Mouse (Mus musculus): ENCODE results near the gene Stxbp6. TPM values are rescaled to one million over a fixed set of nuclear protein-coding genes. Genes with fewer than 3 reads are reported as not detected.

The Stxbp6 gene
- polyA plus RNA-seq, 1 experiment from 2014 or later, result 9.9 TPM

- H3K27ac ChIP-seq (ENCODE audit: low read depth, low read length), result no peak overlapping the region
- ATAC-seq (replicated peaks; ENCODE audit: insufficient number of reproducible peaks, low FRiP score, low TSS enrichment), result no peak
- H3K4me3 ChIP-seq (ENCODE audit: low read depth, low read length), result no peak overlapping the region
- 77% methylated on average over 4 of the region's 4 CpGs for WGBS (ENCODE audit: insufficient replicate concordance)
- no peak overlapping the region for H3K4me2 ChIP-seq
- H3K4me1 ChIP-seq (ENCODE audit: control insufficient read depth, insufficient read depth, low read length), result no peaks in the 10 kb centered on the region
- H3K36me3 ChIP-seq (ENCODE audit: control insufficient read depth, insufficient read depth, low read length), result no peaks in the 10 kb centered on the region
- no peaks in the 10 kb centered on the region for H3K9me3 ChIP-seq (replicated peaks; ENCODE audit: control insufficient read depth, low read length)
- no peak overlapping the region for H3K9ac ChIP-seq (ENCODE audit: low read depth, low read length)
- H3K27me3 ChIP-seq (ENCODE audit: control insufficient read depth, insufficient read depth, low read length), result no peaks in the 10 kb centered on the region
Observed at GRCm38 (mm10) chr12:44997422-44997821, 77.1 kb downstream of the Stxbp6 start.

- H3K4me1 ChIP-seq (ENCODE audit: control insufficient read depth, insufficient read depth, low read length), result no peaks in the 10 kb centered on the region
- no peak overlapping the region for H3K27ac ChIP-seq (ENCODE audit: low read depth, low read length)
- no peak overlapping the region for H3K9ac ChIP-seq (ENCODE audit: low read depth, low read length)
- WGBS (ENCODE audit: insufficient replicate concordance), result 90% methylated on average over 3 of the region's 3 CpGs
- H3K4me2 ChIP-seq, result no peak overlapping the region
- no peak overlapping the region for H3K4me3 ChIP-seq (ENCODE audit: low read depth, low read length)
- no peaks in the 10 kb centered on the region for H3K36me3 ChIP-seq (ENCODE audit: control insufficient read depth, insufficient read depth, low read length)
- no peaks in the 10 kb centered on the region for H3K27me3 ChIP-seq (ENCODE audit: control insufficient read depth, insufficient read depth, low read length)
- no peak for ATAC-seq (replicated peaks; ENCODE audit: insufficient number of reproducible peaks, low FRiP score, low TSS enrichment)
- no peaks in the 10 kb centered on the region for H3K9me3 ChIP-seq (replicated peaks; ENCODE audit: control insufficient read depth, low read length)
Observed at GRCm38 (mm10) chr12:44996897-44997296, 77.6 kb downstream of the Stxbp6 start.

- no peaks in the 10 kb centered on the region for H3K27me3 ChIP-seq (ENCODE audit: control insufficient read depth, insufficient read depth, low read length)
- no peaks in the 10 kb centered on the region for H3K9me3 ChIP-seq (replicated peaks; ENCODE audit: control insufficient read depth, low read length)
- H3K36me3 ChIP-seq (ENCODE audit: control insufficient read depth, insufficient read depth, low read length), result no peaks in the 10 kb centered on the region
- ATAC-seq (replicated peaks; ENCODE audit: insufficient number of reproducible peaks, low FRiP score, low TSS enrichment), result no peak
- WGBS (ENCODE audit: insufficient replicate concordance), result 72% methylated on average over 2 of the region's 2 CpGs
- no peak overlapping the region for H3K9ac ChIP-seq (ENCODE audit: low read depth, low read length)
- H3K4me1 ChIP-seq (ENCODE audit: control insufficient read depth, insufficient read depth, low read length), result no peaks in the 10 kb centered on the region
- no peak overlapping the region for H3K27ac ChIP-seq (ENCODE audit: low read depth, low read length)
- no peak overlapping the region for H3K4me2 ChIP-seq
- H3K4me3 ChIP-seq (ENCODE audit: low read depth, low read length), result no peak overlapping the region
Observed at GRCm38 (mm10) chr12:44996274-44996673, 78.2 kb downstream of the Stxbp6 start.

- no peak overlapping the region for H3K4me2 ChIP-seq
- no peak overlapping the region for H3K27ac ChIP-seq (ENCODE audit: low read depth, low read length)
- no peaks in the 10 kb centered on the region for H3K36me3 ChIP-seq (ENCODE audit: control insufficient read depth, insufficient read depth, low read length)
- no peaks in the 10 kb centered on the region for H3K4me1 ChIP-seq (ENCODE audit: control insufficient read depth, insufficient read depth, low read length)
- H3K9ac ChIP-seq (ENCODE audit: low read depth, low read length), result no peak overlapping the region
- 76% methylated on average over 3 of the region's 3 CpGs for WGBS (ENCODE audit: insufficient replicate concordance)
- no peaks in the 10 kb centered on the region for H3K9me3 ChIP-seq (replicated peaks; ENCODE audit: control insufficient read depth, low read length)
- no peak for ATAC-seq (replicated peaks; ENCODE audit: insufficient number of reproducible peaks, low FRiP score, low TSS enrichment)
- no peaks in the 10 kb centered on the region for H3K27me3 ChIP-seq (ENCODE audit: control insufficient read depth, insufficient read depth, low read length)
- H3K4me3 ChIP-seq (ENCODE audit: low read depth, low read length), result no peak overlapping the region
Observed at GRCm38 (mm10) chr12:44993391-44993790, 81.1 kb downstream of the Stxbp6 start.

- 71% methylated on average over 4 of the region's 4 CpGs for WGBS (ENCODE audit: insufficient replicate concordance)
- no peak for ATAC-seq (replicated peaks; ENCODE audit: insufficient number of reproducible peaks, low FRiP score, low TSS enrichment)
- Histone ChIP-seq H3K36me3 (ENCODE audit: control insufficient read depth, insufficient read depth, low read length) (no peaks in the 10 kb centered on the region), H3K9me3 (replicated peaks; ENCODE audit: control insufficient read depth, low read length) (no peaks in the 10 kb centered on the region), H3K4me3 (ENCODE audit: low read depth, low read length) (no peak overlapping the region), H3K4me1 (ENCODE audit: control insufficient read depth, insufficient read depth, low read length) (no peaks in the 10 kb centered on the region), H3K27me3 (ENCODE audit: control insufficient read depth, insufficient read depth, low read length) (no peaks in the 10 kb centered on the region), H3K9ac (ENCODE audit: low read depth, low read length) (no peak overlapping the region), H3K4me2 (no peak overlapping the region), H3K27ac (ENCODE audit: low read depth, low read length) (no peak overlapping the region)
Observed at GRCm38 (mm10) chr12:44992847-44993246, 81.7 kb downstream of the Stxbp6 start.

GRCm38 (mm10) chr12:44990379-44990778 is 84.1 kb downstream of the Stxbp6 start:
- Histone ChIP-seq H3K27me3 (ENCODE audit: control insufficient read depth, insufficient read depth, low read length) (no peaks in the 10 kb centered on the region), H3K9me3 (replicated peaks; ENCODE audit: control insufficient read depth, low read length) (no peaks in the 10 kb centered on the region), H3K36me3 (ENCODE audit: control insufficient read depth, insufficient read depth, low read length) (no peaks in the 10 kb centered on the region), H3K4me2 (peak overlapping the region; percentile 3; the same call in 1 of the 2 replicates), H3K27ac (ENCODE audit: low read depth, low read length) (peak overlapping the region; percentile 17; the same call in 1 of the 2 replicates), H3K4me1 (ENCODE audit: control insufficient read depth, insufficient read depth, low read length) (no peaks in the 10 kb centered on the region), H3K4me3 (ENCODE audit: low read depth, low read length) (no peak overlapping the region), H3K9ac (ENCODE audit: low read depth, low read length) (no peak overlapping the region)
- WGBS (ENCODE audit: insufficient replicate concordance), result 35% methylated on average over 9 of the region's 9 CpGs
- ATAC-seq (replicated peaks; ENCODE audit: insufficient number of reproducible peaks, low FRiP score, low TSS enrichment), result no peak

- Histone ChIP-seq H3K4me3 (ENCODE audit: low read depth, low read length) (no peak overlapping the region), H3K4me2 (no peak overlapping the region), H3K27me3 (ENCODE audit: control insufficient read depth, insufficient read depth, low read length) (no peaks in the 10 kb centered on the region), H3K4me1 (ENCODE audit: control insufficient read depth, insufficient read depth, low read length) (no peaks in the 10 kb centered on the region), H3K9me3 (replicated peaks; ENCODE audit: control insufficient read depth, low read length) (no peaks in the 10 kb centered on the region), H3K9ac (ENCODE audit: low read depth, low read length) (no peak overlapping the region), H3K36me3 (ENCODE audit: control insufficient read depth, insufficient read depth, low read length) (no peaks in the 10 kb centered on the region), H3K27ac (ENCODE audit: low read depth, low read length) (no peak overlapping the region)
- 76% methylated on average over 4 of the region's 4 CpGs for WGBS (ENCODE audit: insufficient replicate concordance)
- no peak for ATAC-seq (replicated peaks; ENCODE audit: insufficient number of reproducible peaks, low FRiP score, low TSS enrichment)
Observed at GRCm38 (mm10) chr12:44989011-44989410, 85.5 kb downstream of the Stxbp6 start.

GRCm38 (mm10) chr12:44987762-44988161 is 86.7 kb downstream of the Stxbp6 start:
- H3K9ac ChIP-seq (ENCODE audit: low read depth, low read length), result no peak overlapping the region
- no peak overlapping the region for H3K4me3 ChIP-seq (ENCODE audit: low read depth, low read length)
- H3K36me3 ChIP-seq (ENCODE audit: control insufficient read depth, insufficient read depth, low read length), result no peaks in the 10 kb centered on the region
- H3K9me3 ChIP-seq (replicated peaks; ENCODE audit: control insufficient read depth, low read length), result no peaks in the 10 kb centered on the region
- H3K27ac ChIP-seq (ENCODE audit: low read depth, low read length), result no peak overlapping the region
- no peaks in the 10 kb centered on the region for H3K4me1 ChIP-seq (ENCODE audit: control insufficient read depth, insufficient read depth, low read length)
- ATAC-seq (replicated peaks; ENCODE audit: insufficient number of reproducible peaks, low FRiP score, low TSS enrichment), result no peak
- H3K27me3 ChIP-seq (ENCODE audit: control insufficient read depth, insufficient read depth, low read length), result no peaks in the 10 kb centered on the region
- 70% methylated on average over 1 of the region's 1 CpGs for WGBS (ENCODE audit: insufficient replicate concordance)
- H3K4me2 ChIP-seq, result no peak overlapping the region

GRCm38 (mm10) chr12:44979316-44979848 is 95.1 kb downstream of the Stxbp6 start:
- H3K4me1 ChIP-seq (ENCODE audit: control insufficient read depth, insufficient read depth, low read length), result peaks cover 8% of the 10 kb centered on the region
- no peaks in the 10 kb centered on the region for H3K27me3 ChIP-seq (ENCODE audit: control insufficient read depth, insufficient read depth, low read length)
- H3K36me3 ChIP-seq (ENCODE audit: control insufficient read depth, insufficient read depth, low read length), result no peaks in the 10 kb centered on the region
- no peak overlapping the region for H3K4me3 ChIP-seq (ENCODE audit: low read depth, low read length)
- WGBS (ENCODE audit: insufficient replicate concordance), result 36% methylated on average over 5 of the region's 5 CpGs
- H3K27ac ChIP-seq (ENCODE audit: low read depth, low read length), result peak overlapping the region; percentile 35; the same call in 1 of the 2 replicates
- peak overlapping the region; percentile 31; the same call in 1 of the 2 replicates for H3K4me2 ChIP-seq
- no peaks in the 10 kb centered on the region for H3K9me3 ChIP-seq (replicated peaks; ENCODE audit: control insufficient read depth, low read length)
- H3K9ac ChIP-seq (ENCODE audit: low read depth, low read length), result no peak overlapping the region
- ATAC-seq (replicated peaks; ENCODE audit: insufficient number of reproducible peaks, low FRiP score, low TSS enrichment), result no peak

All from heart, embryonic 11.5 days (tissue).